Mouse (Mus musculus) cerebellum, adult 2 months (tissue): ENCODE results near the gene Arhgap17.

Experiments
- CTCF ChIP-seq: fragments of 200-500 bp; IDR thresholded peaks from 2 replicates; pipeline ENCODE4 v1.5.1; 2011; ENCODE audit warnings: low read depth, mild to moderate bottlenecking, control low read depth, low read length, moderate library complexity, borderline replicate concordance; ENCODE audit not compliant: insufficient read depth
- POLR2A ChIP-seq: fragments of 200-500 bp; IDR thresholded peaks from 2 replicates; pipeline ENCODE4 v1.6.1; 2011; ENCODE audit warnings: low read length, control low read depth, borderline replicate concordance; ENCODE audit not compliant: insufficient read depth

GRCm38 (mm10) chr7:123416803-123417202 lies 47.1 kb upstream of the Arhgap17 start:
- TF ChIP-seq POLR2A (no peak), CTCF (no peak)
